Mouse (Mus musculus): ENCODE data around the gene Lst1. TPM values are rescaled to one million over a fixed set of nuclear protein-coding genes. Genes with fewer than 3 reads are reported as not detected.

Gene Lst1
- polyA plus RNA-seq, 1 experiment from 2014 or later, result 3.7 TPM

GRCm38 (mm10) chr17:35218516-35219193, 30.4 kb upstream of the Lst1 start:
- H3K9ac ChIP-seq (replicated peaks; ENCODE audit: low read depth, low read length), result no peak overlapping the region
- no peak overlapping the region for H3K27ac ChIP-seq (ENCODE audit: low read depth, low read length)
- no peaks in the 10 kb centered on the region for H3K9me3 ChIP-seq (ENCODE audit: control insufficient read depth, low read length)
- H3K4me1 ChIP-seq (ENCODE audit: control insufficient read depth, insufficient read depth, low read length), result no peaks in the 10 kb centered on the region
- no peak overlapping the region for H3K4me3 ChIP-seq (ENCODE audit: low read depth, low read length)
- peaks cover 9% of the 10 kb centered on the region; the same call in 1 of the 2 replicates for H3K36me3 ChIP-seq (ENCODE audit: control insufficient read depth, insufficient read depth, low read length)
- no peak overlapping the region for H3K4me2 ChIP-seq (ENCODE audit: low read depth, low read length)
- 82% methylated on average over 18 of the region's 18 CpGs for WGBS
- no peaks in the 10 kb centered on the region for H3K27me3 ChIP-seq (ENCODE audit: control insufficient read depth, insufficient read depth, low read length)
- no peak for ATAC-seq (ENCODE audit: low read depth)

GRCm38 (mm10) chr17:35213071-35213470, 24.8 kb upstream of the Lst1 start:
- Histone ChIP-seq H3K4me1 (ENCODE audit: control insufficient read depth, insufficient read depth, low read length) (no peaks in the 10 kb centered on the region), H3K36me3 (ENCODE audit: control insufficient read depth, insufficient read depth, low read length) (no peaks in the 10 kb centered on the region), H3K4me3 (ENCODE audit: low read depth, low read length) (no peak overlapping the region), H3K9me3 (ENCODE audit: control insufficient read depth, low read length) (no peaks in the 10 kb centered on the region), H3K9ac (replicated peaks; ENCODE audit: low read depth, low read length) (no peak overlapping the region), H3K27ac (ENCODE audit: low read depth, low read length) (no peak overlapping the region), H3K4me2 (ENCODE audit: low read depth, low read length) (no peak overlapping the region), H3K27me3 (ENCODE audit: control insufficient read depth, insufficient read depth, low read length) (no peaks in the 10 kb centered on the region)
- WGBS, result 94% methylated on average over 5 of the region's 5 CpGs
- ATAC-seq (ENCODE audit: low read depth), result no peak

DNA sequence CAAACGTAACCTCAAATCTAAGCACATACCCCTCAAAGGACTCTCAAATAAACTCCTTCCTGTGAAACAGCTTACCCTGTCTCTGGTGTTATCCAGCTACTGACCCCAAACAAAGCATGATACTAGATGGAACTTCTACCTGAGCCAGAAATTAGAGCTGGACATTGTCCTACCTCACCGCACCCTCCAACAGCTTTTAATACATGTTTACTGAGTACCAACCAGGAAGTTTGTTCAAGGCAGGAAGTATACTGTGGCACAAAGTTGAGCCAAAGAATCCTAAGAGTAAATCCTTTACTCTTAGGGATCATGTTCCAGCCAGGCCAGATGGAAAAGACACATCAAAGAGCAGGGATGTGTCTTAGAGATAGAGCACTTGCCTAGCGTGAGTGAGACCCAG, 22.4 kb upstream of the Lst1 start:
- 84% methylated on average over 3 of the region's 3 CpGs for WGBS
- H3K27ac ChIP-seq (ENCODE audit: low read depth, low read length), result no peak overlapping the region

DNA sequence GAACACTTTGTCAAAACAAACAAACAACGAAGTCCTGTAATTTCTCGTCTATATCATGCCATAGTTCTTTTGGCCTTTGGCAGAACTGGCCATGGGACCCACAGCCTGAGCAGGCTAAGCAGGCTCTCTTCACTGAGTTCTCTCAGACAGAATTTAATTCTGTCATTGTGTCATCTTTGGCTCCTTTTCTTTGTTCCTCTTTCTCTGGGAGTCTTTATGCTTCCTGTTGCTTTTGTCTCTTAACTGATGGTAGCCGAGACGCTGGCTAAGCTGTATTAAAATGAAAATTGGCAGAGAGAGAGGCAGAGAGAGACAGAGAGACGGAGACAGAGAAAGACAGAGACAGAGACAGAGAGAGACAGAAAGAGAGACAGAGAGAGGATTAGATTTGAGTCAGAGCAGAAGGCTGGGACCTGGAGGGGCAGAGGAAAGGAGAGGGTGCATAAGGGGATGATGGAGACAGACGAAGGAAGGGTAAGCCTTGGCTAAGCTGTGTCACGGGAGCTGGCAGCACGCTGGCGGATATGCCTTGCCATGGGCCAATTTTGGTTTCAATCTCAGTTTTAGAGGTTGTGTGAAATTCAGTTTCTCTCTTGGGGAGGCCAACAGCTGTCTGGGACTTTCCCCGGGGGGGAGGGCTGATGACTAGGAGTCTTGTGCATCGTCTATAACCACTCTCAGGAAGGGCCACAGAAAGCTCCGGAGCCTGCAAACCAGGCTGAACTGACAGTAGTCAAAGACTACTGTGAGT, 21.7 kb upstream of the Lst1 start:
- H3K4me3 ChIP-seq (ENCODE audit: low read depth, low read length), result no peak overlapping the region
- H3K36me3 ChIP-seq (ENCODE audit: control insufficient read depth, insufficient read depth, low read length), result no peaks in the 10 kb centered on the region
- no peak for ATAC-seq (ENCODE audit: low read depth)
- no peak overlapping the region for H3K27ac ChIP-seq (ENCODE audit: low read depth, low read length)
- no peak overlapping the region for H3K4me2 ChIP-seq (ENCODE audit: low read depth, low read length)
- 82% methylated on average over 12 of the region's 12 CpGs for WGBS
- no peak overlapping the region for H3K9ac ChIP-seq (replicated peaks; ENCODE audit: low read depth, low read length)
- H3K4me1 ChIP-seq (ENCODE audit: control insufficient read depth, insufficient read depth, low read length), result no peaks in the 10 kb centered on the region
- no peaks in the 10 kb centered on the region for H3K9me3 ChIP-seq (ENCODE audit: control insufficient read depth, low read length)
- no peaks in the 10 kb centered on the region for H3K27me3 ChIP-seq (ENCODE audit: control insufficient read depth, insufficient read depth, low read length)

More for the DNA sequence above, 22.4 kb upstream of the Lst1 start:
- Histone ChIP-seq H3K4me3 (ENCODE audit: low read depth, low read length) (no peak overlapping the region), H3K36me3 (ENCODE audit: control insufficient read depth, insufficient read depth, low read length) (no peaks in the 10 kb centered on the region), H3K9ac (replicated peaks; ENCODE audit: low read depth, low read length) (no peak overlapping the region), H3K4me2 (ENCODE audit: low read depth, low read length) (no peak overlapping the region), H3K27me3 (ENCODE audit: control insufficient read depth, insufficient read depth, low read length) (no peaks in the 10 kb centered on the region), H3K9me3 (ENCODE audit: control insufficient read depth, low read length) (no peaks in the 10 kb centered on the region), H3K4me1 (ENCODE audit: control insufficient read depth, insufficient read depth, low read length) (no peaks in the 10 kb centered on the region)
- ATAC-seq (ENCODE audit: low read depth), result no peak

GRCm38 (mm10) chr17:35205380-35205769, 17.1 kb upstream of the Lst1 start:
- H3K27me3 ChIP-seq (ENCODE audit: control insufficient read depth, insufficient read depth, low read length), result no peaks in the 10 kb centered on the region
- no peak overlapping the region for H3K9ac ChIP-seq (replicated peaks; ENCODE audit: low read depth, low read length)
- no peak overlapping the region for H3K27ac ChIP-seq (ENCODE audit: low read depth, low read length)
- no peak for ATAC-seq (ENCODE audit: low read depth)
- H3K4me1 ChIP-seq (ENCODE audit: control insufficient read depth, insufficient read depth, low read length), result no peaks in the 10 kb centered on the region
- 54% methylated on average over 10 of the region's 10 CpGs for WGBS
- H3K4me2 ChIP-seq (ENCODE audit: low read depth, low read length), result no peak overlapping the region
- no peaks in the 10 kb centered on the region for H3K9me3 ChIP-seq (ENCODE audit: control insufficient read depth, low read length)
- no peak overlapping the region for H3K4me3 ChIP-seq (ENCODE audit: low read depth, low read length)
- no peaks in the 10 kb centered on the region for H3K36me3 ChIP-seq (ENCODE audit: control insufficient read depth, insufficient read depth, low read length)

DNA sequence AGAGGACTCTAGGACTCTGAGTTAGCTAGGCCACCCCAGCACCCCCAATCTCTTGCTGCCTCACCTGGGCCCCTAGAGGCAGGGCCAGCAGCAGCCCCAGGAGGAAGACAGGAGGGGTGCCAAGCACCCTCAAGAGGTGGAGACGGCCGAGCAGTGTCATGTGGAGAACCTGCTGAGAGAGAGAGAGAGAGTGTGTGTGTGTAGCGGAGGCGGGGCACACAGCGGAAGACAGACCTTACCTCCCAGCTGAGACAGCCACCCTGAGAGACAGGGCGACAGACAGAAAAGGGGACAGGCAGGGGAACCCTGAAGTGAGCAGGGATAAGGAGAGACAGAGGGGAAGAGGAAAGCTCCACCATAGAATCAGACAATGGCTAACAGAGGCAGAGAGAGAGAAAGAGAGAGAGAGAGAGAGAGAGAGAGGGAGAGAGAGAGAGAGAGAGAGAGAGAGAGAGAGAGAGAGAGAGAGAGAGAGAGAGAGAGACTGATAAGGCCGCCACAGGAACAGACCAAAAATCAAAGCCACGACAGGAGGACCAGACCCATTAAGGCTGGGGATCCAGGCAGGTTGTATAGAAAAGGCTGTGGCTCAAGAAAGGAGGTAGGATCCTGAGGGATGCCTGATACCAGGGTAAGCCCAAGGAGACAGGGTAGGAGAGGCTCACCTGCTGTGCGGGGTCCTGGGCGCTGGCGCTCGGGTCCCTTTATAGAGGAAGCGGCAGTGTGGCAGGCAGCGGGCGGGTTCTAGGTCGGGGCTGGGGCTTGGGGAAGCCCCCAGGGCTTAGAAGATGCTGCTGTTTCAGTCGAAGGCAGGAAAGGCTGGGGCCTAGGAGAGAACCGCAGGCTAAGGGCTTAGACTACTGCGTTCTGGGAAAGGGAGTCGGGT, 16.5 kb upstream of the Lst1 start, which contains the start of gene Lta:
Gene Lta (minus strand): TSS at position 858 of the 886 bp plus-strand sequence.
- H3K4me3 ChIP-seq (ENCODE audit: low read depth, low read length), result no peak within 1 kb of the TSS
- no peak within 1 kb of the TSS for H3K27ac ChIP-seq (ENCODE audit: low read depth, low read length)
- H3K9ac ChIP-seq (replicated peaks; ENCODE audit: low read depth, low read length), result no peak within 1 kb of the TSS
- no peak for ATAC-seq (ENCODE audit: low read depth)
- no peaks in the 10 kb centered on the region for H3K9me3 ChIP-seq (ENCODE audit: control insufficient read depth, low read length)
- no peak within 1 kb of the TSS for H3K4me2 ChIP-seq (ENCODE audit: low read depth, low read length)
- no peaks in the 10 kb centered on the region for H3K36me3 ChIP-seq (ENCODE audit: control insufficient read depth, insufficient read depth, low read length)
- WGBS, result 41% methylated on average over 20 of the region's 20 CpGs
- no peaks in the 10 kb centered on the region for H3K4me1 ChIP-seq (ENCODE audit: control insufficient read depth, insufficient read depth, low read length)
- no peaks in the 10 kb centered on the region for H3K27me3 ChIP-seq (ENCODE audit: control insufficient read depth, insufficient read depth, low read length)

DNA sequence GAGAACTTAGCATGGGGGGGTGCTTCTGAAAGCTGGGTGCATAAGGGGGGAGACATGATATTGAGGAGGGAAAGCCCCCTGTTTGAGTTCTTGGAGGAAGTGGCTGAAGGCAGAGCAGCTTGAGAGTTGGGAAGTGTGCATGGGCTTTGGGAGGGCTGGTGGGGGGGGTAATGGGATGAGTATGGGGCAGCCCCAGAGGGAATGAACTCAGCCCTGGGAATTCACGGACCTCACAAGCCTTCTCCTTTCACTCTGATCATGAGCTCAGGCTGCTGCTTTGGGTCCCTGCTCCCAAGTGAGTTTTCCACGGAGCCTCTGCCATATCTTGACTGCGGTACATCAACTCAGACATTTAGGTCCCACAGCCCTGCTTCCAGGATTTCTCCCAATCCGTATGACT, 14.2 kb upstream of the Lst1 start:
- H3K4me2 ChIP-seq (ENCODE audit: low read depth, low read length), result no peak overlapping the region
- ATAC-seq (ENCODE audit: low read depth), result no peak
- 79% methylated on average over 4 of the region's 4 CpGs for WGBS
- no peaks in the 10 kb centered on the region for H3K36me3 ChIP-seq (ENCODE audit: control insufficient read depth, insufficient read depth, low read length)
- no peak overlapping the region for H3K9ac ChIP-seq (replicated peaks; ENCODE audit: low read depth, low read length)
- no peaks in the 10 kb centered on the region for H3K9me3 ChIP-seq (ENCODE audit: control insufficient read depth, low read length)
- H3K4me1 ChIP-seq (ENCODE audit: control insufficient read depth, insufficient read depth, low read length), result no peaks in the 10 kb centered on the region
- H3K27ac ChIP-seq (ENCODE audit: low read depth, low read length), result no peak overlapping the region
- peaks cover 3% of the 10 kb centered on the region; the same call in 1 of the 2 replicates for H3K27me3 ChIP-seq (ENCODE audit: control insufficient read depth, insufficient read depth, low read length)
- H3K4me3 ChIP-seq (ENCODE audit: low read depth, low read length), result no peak overlapping the region

GRCm38 (mm10) chr17:35201787-35202186, 13.5 kb upstream of the Lst1 start, which contains the start of gene Tnf:
Tnf (minus strand) TSS chr17:35202007.
- WGBS, result 34% methylated on average over 13 of the region's 13 CpGs
- H3K4me3 ChIP-seq (ENCODE audit: low read depth, low read length), result no peak within 1 kb of the TSS

More at GRCm38 (mm10) chr17:35201787-35202186, 13.5 kb upstream of the Lst1 start, which contains the start of gene Tnf:
- Histone ChIP-seq H3K4me1 (ENCODE audit: control insufficient read depth, insufficient read depth, low read length) (no peaks in the 10 kb centered on the region), H3K27me3 (ENCODE audit: control insufficient read depth, insufficient read depth, low read length) (peaks cover 3% of the 10 kb centered on the region; the same call in 1 of the 2 replicates), H3K9me3 (ENCODE audit: control insufficient read depth, low read length) (no peaks in the 10 kb centered on the region), H3K27ac (ENCODE audit: low read depth, low read length) (no peak within 1 kb of the TSS), H3K9ac (replicated peaks; ENCODE audit: low read depth, low read length) (no peak within 1 kb of the TSS), H3K4me2 (ENCODE audit: low read depth, low read length) (no peak within 1 kb of the TSS), H3K36me3 (ENCODE audit: control insufficient read depth, insufficient read depth, low read length) (no peaks in the 10 kb centered on the region)
- ATAC-seq (ENCODE audit: low read depth), result no peak
